Mouse (Mus musculus): Measurements from ENCODE around the gene Gm17018.

Gm17018 gene

DNA sequence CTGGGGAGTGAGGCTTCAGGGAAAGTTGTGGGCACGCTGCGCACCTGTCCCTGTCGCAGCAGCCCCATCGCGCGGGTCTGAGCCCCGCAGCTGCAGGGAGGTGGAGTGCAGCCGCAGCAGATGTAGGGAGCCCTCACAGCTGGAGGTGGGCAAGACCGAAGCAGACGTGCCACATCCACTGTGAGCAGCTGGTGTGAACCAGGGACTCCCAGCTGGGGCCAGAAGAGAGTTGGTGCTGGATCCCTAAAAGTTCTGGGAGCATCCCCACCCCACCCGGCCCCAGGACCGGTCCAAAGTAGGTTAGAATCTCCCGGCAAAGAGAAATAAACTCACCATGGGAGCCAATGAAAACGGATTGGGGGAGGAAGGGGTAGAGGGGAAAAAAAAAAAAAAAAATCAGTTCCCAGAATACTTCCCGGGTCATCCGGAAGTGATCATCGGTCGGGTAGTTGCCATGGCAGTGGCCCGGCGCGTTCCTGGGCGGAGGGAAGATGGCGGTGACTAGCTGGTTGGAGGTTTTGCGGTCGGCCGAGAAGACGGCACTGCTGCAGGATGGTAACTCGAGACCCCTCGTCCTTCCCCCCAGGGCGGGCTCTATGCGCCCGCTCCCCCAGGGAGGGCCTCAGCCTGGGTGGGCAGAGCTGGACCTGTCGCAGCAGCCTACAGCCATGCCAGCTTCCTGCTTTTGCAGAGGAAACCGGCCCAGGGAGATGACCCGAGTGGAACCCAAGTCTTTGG, at the start of gene Gm17018, which contains the start of gene Poll:
TSS of gene Gm17018 (plus strand) at position 463 of the 738 bp plus-strand sequence.
TSS of gene Poll (minus strand) at position 379 of the 738 bp plus-strand sequence.
- in situ Hi-C loops (cut with MboI): loop anchor here (10.0 kb wide), 1 partner anchor 184 kb away; the partner anchor contains the start of genes Fgf8 and Npm3

DNA sequence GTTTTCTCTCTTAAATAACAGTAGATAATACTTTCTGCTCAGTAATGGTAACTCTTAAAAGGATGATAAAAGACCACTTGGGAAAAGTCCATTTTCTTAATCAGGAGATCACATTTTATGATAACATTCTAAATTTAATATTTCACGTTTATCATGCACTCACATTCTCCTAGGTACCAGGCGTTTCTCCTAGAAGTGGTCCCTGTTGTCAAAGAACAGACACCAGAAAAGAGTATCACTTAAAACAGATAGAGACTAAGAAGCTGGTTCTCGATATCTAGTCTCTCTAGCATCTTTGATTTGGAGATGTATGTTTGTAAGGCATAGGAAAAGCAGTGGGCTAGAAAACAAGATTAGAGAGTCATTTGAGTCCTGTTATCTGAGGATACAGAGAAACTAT, 49.7 kb upstream of the Gm17018 start:
- in situ Hi-C loops (cut with MboI): no loop called here

DNA sequence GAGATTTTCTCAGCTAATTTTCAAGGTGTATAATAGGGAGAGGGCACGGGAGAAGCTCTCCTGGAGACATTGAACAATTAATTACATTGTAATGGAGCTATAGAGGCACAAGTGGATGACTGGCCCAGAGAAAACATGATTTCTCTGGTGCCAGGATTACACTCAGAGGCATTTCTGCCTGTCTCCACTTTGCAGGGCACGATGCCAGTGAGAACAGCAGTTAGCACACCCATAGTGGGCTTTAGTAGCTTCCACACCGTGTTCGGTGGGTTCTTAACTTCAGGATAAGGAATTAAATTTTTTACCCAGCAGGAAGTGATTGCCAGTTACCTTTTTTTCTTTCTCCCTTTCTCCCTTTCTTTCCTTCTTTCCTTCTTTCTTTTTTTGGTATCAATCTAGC, 49.0 kb upstream of the Gm17018 start:
- in situ Hi-C loops (cut with MboI): no loop called here

DNA sequence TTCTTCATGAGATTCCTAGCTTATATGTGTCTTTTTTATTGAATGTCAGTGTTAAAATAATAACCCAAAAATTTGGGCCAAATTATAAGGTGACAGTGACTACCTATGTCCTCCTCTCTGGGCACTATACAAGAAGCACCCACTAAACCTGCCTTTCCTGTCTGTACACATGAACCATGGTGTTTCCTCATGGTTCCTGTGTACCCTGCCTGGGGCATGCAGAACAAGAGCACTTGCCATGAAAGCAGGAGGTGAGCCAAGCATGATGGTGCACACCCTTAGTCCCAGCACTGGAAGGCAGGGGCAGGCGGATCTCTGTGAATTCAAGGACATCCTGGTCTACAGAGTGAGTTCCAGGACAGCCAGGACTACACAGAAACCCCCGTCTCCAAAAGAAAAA, 45.1 kb upstream of the Gm17018 start:
- in situ Hi-C loops (cut with MboI): no loop called here

DNA sequence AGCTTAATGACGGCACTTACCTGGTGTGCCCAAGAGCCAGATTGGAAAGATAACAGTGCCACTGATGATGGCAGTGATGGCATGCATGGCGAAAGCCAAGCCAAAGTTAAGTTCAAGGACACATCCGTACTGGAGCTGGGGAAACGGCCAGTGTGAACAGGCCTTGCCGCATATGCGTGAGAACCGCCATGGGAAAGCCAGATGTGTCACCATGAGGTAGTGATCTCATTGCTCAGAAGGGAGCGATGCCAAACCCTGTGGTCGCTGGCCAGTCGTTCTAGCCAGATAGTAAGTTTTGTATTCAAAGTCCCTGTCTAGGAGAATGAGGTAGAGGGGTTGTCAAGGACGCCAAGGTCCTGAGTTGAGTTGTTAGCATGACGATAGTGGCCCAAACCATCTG, 44.2 kb upstream of the Gm17018 start:
- in situ Hi-C loops (cut with MboI): no loop called here

DNA sequence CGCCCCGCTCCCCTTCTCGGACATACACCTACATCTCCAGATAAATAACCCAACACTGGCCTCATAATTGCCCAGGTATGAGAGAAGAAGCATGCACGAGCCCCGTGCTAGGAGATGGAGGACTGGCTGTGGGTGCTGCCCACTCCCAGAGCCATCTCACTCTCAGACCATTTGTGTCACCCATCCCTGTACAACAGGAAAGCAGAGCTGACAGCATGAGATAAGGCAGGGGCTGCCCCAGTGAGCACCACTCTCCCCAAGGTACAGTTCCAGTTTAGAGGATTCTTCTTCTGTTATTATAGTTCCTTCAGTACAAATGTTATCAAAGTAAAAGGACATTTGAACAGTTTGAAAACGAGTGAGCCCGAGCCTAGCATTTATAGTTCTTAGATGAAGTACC, 33.0 kb upstream of the Gm17018 start:
- in situ Hi-C loops (cut with MboI): no loop called here

DNA sequence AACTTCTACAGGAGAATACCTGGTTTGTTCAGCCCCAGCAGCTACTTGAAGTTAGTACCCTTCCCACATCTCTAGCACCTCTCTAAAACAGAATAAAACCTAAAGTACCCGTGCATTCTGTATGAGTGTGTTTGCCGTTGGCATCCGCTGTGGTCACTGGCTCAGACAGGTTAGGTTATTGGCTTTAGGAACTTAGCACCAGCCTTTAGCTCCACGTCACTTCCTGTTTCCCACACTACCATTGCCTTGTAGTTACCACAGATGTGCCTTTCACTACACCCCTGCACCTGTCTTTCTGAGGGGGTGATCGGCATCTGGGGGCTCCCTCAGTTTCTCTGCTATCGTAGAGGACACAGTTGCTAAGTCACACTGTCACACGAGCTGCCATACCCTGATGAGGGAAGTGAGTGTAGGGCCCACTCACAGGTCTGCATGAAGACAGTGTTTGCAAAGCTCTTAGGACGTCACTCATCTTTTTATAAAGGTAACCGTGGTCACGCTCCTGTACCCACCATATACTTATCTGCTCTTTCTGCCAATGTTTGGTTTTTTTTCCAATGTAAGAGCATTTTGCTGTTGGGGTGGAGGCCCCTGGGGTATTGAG, 32.4 kb upstream of the Gm17018 start:
- in situ Hi-C loops (cut with MboI): no loop called here

DNA sequence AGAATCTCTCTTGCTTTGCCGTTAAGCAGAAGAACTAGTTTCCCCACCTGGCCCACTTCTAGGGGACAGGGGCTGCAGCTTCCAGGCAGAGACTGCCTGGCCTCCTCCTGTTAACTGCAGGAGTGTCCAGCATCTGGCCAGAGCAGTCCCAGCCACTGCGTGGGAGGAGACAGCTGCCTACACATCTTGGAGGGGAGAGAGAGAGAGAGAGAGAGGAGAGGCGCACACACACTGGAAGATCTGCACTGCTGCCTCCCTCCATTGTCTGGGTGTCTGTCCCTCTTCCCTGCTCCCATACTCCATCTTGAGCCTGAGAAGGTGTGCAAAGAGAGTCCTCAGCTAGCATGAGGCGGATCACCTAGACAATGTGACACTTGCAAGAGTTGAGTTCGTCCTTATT, 31.1 kb upstream of the Gm17018 start:
- in situ Hi-C loops (cut with MboI): no loop called here

DNA sequence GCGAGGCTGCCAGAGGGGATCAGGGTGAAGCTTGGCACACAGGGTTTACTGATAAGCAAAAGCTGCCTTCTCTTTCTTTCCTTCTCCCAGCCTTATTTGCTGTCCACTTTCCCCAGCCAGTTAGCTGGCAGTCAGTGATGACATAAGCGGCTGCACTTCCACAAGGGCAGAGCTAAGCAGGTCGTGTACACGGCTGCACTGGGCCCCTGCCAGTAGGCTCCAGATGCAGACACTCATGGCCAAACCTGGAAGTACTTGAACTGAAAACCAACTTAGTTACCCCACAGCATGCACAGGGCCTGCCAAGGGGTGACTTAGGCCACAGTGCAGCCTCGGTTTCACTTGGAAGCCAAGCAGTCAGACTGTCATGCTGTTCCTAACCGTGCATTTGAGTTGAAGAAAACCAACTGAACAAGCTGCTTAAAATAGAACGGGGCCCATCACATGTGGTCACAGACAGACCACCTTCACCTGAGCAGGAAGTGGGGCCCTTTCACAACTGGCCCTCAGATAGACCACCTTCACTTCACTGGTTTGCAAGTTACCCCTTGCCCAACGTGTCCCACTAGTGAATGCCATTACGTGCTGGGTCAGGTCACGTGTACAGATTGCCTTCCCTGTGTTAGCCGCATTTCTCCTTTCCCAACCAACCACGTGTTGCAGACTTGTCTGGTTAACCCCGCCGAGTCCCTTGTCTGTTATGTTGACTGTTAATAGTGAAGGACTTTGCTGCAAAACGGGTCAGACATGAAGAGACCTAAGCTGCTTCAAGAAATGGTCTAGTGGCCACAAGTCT, 30.0 kb upstream of the Gm17018 start:
- in situ Hi-C loops (cut with MboI): no loop called here

DNA sequence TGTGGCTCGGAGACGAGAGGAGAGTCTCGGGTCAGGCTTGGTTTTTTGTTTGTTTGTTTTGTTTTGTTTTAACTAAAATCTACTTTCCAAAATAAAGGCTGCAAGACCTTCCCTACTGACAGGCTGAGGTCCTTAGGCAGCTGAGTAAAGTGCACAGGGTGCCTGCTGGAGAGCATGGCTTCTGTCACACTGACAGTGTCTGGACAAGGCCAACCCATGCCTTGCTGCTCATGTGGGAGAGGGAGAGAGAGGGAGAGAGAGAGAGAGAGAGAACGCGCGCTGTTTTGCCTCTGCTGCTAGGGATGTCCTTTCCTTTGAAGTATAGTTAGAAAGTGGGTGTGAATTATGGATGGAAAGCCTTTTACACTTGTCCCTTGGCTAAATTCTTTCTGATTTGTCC, 28.9 kb upstream of the Gm17018 start:
- in situ Hi-C loops (cut with MboI): no loop called here

DNA sequence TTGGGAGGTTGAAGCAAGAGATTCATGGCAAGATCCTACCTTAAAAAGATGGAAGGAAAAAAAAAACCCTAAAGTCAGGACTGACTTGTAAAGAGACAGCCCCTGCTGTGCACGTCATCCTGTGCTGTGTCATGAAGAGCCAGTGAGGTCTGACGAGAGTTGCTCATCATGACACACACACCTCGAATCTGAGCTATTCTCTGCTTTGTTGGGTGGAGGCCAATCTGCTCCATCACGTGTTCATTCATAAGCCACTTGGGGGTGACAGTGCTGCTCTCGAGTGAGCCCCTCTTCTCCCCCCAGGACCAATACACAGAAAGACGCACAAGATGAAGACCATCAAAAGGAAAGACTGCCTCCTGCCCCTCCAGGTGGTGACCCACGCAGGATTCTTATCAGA, 26.8 kb upstream of the Gm17018 start:
- in situ Hi-C loops (cut with MboI): no loop called here

DNA sequence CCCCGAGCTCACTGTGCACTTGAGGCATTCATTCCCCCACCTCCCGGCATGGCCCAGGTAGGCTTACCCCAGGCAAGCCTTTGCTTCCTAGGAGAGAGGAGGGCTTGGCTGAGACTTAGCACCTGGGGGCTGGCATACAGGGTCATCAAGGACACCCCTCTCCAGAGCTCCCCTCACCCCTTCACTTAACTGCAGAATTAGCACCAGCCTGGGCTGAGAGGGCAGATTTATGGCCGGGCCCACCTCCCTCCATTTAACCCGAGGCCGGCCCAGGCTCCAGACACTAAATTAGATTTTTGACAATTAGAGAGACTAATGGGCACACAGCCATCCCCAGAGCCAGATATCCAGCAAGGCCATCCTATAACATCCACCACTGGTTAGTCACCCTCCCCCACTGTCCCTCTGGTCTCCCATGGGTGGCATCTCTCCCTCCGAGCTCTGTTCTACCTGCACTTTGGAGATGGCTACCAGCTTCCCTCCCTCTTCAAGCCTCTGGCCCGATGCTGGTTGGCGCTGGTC, 25.1 kb upstream of the Gm17018 start:
- in situ Hi-C loops (cut with MboI): no loop called here

DNA sequence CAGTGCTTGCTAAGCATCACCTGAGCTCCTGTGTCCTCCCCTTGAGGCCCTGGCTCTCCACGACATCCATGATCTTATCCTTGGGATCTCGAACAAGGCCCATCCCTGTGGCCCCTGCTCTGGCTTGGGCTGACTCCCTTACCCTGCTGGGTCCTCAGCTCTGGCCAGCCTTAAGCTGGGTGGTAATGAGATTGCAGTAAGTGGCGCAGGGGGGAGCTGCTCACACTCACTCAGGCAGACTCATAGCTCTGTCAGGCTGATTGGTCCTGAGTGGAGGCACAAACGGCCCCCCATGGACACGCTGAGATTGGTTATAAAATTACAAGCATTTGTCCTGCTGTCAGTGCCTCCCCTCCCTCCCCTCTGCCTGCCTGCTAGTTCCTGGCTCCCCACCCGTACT, 24.5 kb upstream of the Gm17018 start:
- in situ Hi-C loops (cut with MboI): no loop called here

DNA sequence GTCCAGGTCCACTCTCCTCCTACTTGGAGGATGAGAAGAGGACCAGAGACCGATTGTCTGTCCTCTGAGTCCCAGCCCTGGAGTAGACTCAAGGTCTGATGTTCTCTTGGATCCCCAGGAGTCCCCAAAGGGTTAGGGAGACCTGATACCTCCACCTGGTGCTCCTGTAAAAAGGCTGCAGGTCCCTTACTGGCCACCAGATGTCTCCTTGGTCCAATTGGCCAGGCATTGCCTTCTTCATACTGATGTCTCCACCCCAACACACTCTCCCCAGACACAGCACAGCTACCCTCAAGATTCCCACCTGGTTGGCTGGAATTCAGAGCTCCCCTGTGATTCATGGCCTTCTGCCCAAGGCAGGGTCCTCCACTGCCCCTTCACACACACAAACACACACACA, 22.9 kb upstream of the Gm17018 start:
- in situ Hi-C loops (cut with MboI): no loop called here

DNA sequence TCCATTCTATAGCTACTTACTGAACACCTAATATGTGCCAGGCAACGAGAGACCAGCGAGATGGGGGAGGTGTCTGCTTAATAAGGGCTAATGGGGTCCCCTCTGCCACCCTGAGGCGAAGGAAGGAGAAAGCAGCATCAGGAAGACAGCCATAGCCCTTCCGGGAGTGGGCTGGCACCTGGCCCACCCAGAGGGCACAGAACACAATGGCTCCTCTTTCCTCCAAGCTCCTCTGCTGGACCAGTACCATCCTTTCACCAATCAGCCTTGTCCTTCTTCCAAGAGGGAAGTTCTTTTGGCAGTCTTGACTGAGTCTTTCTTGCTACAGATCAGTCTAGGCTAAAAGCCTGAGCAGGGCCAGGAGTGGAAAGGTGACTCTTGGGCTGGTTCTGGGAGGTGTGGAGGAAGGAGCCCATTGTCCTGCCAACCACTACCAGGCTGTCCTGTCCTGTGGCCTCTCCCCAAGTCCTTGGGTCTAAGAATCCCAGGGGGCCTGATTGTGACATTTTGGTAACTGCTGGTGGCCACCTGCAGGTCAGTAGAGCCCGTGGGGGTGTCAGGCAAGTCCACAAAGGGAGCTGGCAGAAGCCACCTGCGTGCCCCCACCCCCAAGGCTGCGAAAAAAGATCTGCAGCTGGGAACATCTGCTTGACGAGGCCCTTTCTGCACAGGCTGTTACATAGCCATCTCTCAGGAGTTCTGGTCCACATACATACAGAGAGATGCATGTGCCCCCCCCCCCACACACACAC, 19.6 kb upstream of the Gm17018 start:
- in situ Hi-C loops (cut with MboI): loop anchor here (10.0 kb wide), 1 partner anchor 316 kb away; no protein-coding TSS in a partner anchor

DNA sequence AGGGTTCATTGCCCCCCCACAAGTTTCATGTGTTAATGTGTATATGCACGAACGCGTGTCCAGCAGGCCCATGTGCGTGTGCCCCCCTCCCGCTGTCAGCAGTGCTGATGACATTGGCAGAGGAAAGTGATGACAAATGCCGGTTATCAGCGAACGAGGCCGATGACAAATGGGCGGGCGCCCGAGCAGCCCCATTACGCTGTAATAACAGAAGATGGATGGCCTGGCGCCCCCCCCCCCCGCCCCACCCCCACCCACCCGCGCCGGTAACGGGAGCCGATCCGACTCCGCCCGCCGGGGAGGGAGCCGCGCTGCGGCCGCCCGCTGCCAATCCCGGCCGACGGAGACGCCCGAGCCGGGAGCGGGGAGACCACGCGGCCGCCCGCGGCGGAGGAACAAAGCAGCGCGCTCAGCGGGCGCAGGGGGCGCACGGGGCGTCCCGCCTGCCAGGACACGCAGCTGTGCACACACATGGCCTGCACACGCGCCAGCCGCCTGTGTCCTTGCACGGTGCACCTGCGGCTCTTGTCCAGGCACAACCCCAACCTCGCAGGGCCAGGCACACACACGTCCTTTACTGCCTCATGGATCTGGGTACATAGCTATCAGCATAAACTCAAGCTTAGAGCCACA, 18.9 kb upstream of the Gm17018 start:
- in situ Hi-C loops (cut with MboI): loop anchor here (10.0 kb wide), 1 partner anchor 317 kb away; no protein-coding TSS in a partner anchor

DNA sequence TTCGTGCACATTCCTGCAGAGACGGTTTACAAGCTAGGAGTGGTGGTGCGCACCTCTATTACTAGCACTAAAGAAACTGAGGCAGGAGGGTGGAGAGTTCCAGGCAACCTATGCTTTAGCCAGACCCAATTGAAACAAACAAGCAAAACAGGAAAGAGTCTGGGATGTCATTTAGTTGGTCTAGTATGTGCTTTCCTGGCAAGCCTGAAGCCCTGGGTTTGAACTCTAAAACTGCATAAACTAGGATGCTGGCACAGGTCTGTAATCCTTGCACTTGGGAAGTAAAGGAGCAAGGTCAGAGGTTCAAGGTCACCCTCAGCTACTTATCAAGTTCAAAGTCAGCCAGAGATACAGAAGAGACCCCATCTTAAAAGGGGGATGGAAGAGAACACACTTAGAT, 18.4 kb upstream of the Gm17018 start:
- in situ Hi-C loops (cut with MboI): loop anchor here (10.0 kb wide), 1 partner anchor 317 kb away; no protein-coding TSS in a partner anchor

DNA sequence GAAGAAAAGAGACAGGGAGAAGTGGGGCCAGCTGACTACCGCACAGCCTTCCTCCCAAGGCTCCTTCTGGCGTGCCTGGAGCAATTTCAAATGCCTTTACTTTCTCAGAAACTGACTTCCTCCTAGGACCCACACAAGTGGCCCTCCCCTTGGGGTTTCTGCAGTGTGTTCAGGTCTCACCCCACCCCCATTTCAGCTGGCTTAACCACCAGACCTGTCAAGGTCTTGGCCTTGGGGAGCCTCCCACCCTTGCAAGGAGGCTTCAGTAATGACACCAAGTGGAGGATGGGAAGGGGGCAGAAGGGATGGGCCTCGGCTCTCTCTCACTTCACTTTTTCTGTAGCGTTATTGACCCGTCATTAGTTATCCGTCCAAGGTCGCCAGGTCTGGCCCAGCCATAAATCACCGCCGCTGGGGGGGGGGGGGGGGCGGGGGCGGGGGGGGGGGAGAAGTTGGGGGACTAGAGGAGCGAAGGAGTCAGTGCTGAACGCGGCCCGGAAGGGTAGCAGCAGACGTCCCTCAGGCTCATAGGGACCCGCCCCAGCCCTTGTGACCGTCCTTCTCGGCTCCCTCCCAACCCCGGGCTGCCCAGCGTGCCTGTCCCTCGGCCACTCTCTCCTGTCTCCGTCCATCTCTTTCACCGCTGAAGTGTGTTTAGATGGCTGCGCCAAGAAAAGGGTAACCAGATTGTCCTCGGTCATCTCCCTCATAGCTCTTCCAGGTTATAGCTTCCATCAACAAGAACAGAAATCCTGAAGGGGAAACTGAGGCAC, 16.1 kb upstream of the Gm17018 start:
- in situ Hi-C loops (cut with MboI): loop anchor here (10.0 kb wide), 1 partner anchor 320 kb away; no protein-coding TSS in a partner anchor

DNA sequence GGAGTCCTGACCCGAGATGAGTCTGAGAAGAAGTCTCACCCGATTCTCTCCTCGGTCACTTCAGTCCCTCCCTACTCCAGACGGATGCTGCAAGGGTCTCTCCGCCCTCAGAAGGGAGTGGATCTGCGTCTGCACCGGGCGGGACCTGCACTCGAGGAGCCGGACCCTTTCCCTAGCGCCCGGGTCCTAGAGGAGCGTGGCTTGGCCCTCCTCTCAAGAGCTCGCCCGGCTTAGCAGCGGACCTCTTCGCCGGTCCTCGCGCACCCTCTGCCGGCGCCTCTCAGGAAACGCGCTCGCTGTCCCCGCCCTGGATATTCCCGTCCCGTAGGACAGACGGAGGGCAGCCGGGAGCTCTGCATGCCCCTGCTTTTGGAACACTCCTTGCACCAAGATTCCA, 15.5 kb upstream of the Gm17018 start:
- in situ Hi-C loops (cut with MboI): loop anchor here (10.0 kb wide), 1 partner anchor 320 kb away; no protein-coding TSS in a partner anchor

DNA sequence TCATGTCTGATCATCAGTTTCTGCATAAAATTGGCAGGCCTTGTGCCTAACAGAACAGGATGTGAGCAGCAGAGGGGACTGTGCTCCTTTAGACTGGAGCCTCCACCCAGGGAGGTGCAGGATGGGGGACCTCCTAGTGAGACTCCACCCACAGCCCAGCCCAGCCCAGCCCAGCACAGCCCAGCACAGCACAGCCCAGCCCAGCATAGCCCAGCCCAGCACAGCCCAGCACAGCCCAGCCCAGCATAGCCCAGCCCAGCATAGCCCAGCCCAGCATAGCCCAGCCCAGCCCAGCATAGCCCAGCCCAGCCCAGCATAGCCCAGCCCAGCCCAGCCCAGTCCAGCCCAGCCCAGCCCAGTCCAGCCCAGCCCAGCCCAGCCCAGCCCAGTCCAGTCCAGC, 12.2 kb upstream of the Gm17018 start:
- in situ Hi-C loops (cut with MboI): loop anchor here (10.0 kb wide), 1 partner anchor 323 kb away; no protein-coding TSS in a partner anchor
